Mouse (Mus musculus): ENCODE results near the gene Klk1. TPM values are rescaled to one million over a fixed set of nuclear protein-coding genes. Genes with fewer than 3 reads are reported as not detected.
"Not testable (repeated sequence)": the region's sequence is repeated elsewhere in the genome, so short reads cannot be mapped to it uniquely, and the experiment has no call there.

The Klk1 gene
- polyA plus RNA-seq, 1 experiment from 2014 or later, result not detected

GRCm38 (mm10) chr7:44235909-44236308 is 10.7 kb downstream of the Klk1 start, which contains the start of gene Gm36864:
Gm36864 (plus strand) TSS chr7:44236177.
- ChIA-PET CTCF (no interaction called here), POLR2A (no interaction called here)
- ATAC-seq (no peak), DNase-seq (ENCODE audit: low read depth, low spot score) (no peak)
- H3K27me3 ChIP-seq, result peaks cover 7% of the 10 kb centered on the region
- TF ChIP-seq CTCF (IDR thresholded peaks at IDR 0.05), result no peak
- in situ Hi-C loops (cut with MboI; ENCODE audit: low pct_unique_long_range_greater_than_20kb), result loop anchor here (25.0 kb wide), 1 partner anchor 649 kb away; the partner anchor contains the start of gene Zfp719

- DNase-seq (ENCODE audit: low read depth, low spot score), result no peak
- TF ChIP-seq CTCF (IDR thresholded peaks at IDR 0.05), result no peak
- ATAC-seq, result no peak
- CTCF ChIA-PET, result no interaction called here
- in situ Hi-C loops (cut with MboI; ENCODE audit: low pct_unique_long_range_greater_than_20kb), result loop anchor here (25.0 kb wide), 1 partner anchor 653 kb away; the partner anchor contains the start of gene Zfp719
- POLR2A ChIA-PET, result no interaction called here
- H3K27me3 ChIP-seq, result peaks cover 14% of the 10 kb centered on the region
These were observed 14.8 kb downstream of the Klk1 start for GRCm38 (mm10) chr7:44239913-44240312.

- ATAC-seq, result peak; percentile 22
- DNase-seq (ENCODE audit: low read depth, low spot score), result no peak
- in situ Hi-C loops (cut with MboI; ENCODE audit: low pct_unique_long_range_greater_than_20kb), result loop anchor here (25.0 kb wide), 1 partner anchor 653 kb away; the partner anchor contains the start of gene Zfp719
- CTCF ChIA-PET, result no interaction called here
- TF ChIP-seq CTCF (IDR thresholded peaks at IDR 0.05), result no peak
- peaks cover 11% of the 10 kb centered on the region for H3K27me3 ChIP-seq
- POLR2A ChIA-PET, result no interaction called here
These were observed 15.6 kb downstream of the Klk1 start for GRCm38 (mm10) chr7:44240712-44241111.

- no peak for ATAC-seq
- CTCF ChIA-PET, result no interaction called here
These were observed 16.0 kb downstream of the Klk1 start for GRCm38 (mm10) chr7:44241163-44241562.

GRCm38 (mm10) chr7:44244080-44244479 is 18.9 kb downstream of the Klk1 start:
- ATAC-seq, result no peak
- ChIA-PET POLR2A (no interaction called here), CTCF (no interaction called here)
- H3K27me3 ChIP-seq, result peaks cover 10% of the 10 kb centered on the region
- TF ChIP-seq CTCF (IDR thresholded peaks at IDR 0.05), result no peak
- no peak for DNase-seq (ENCODE audit: low read depth, low spot score)
- in situ Hi-C loops (cut with MboI; ENCODE audit: low pct_unique_long_range_greater_than_20kb), result loop anchor here (25.0 kb wide), 1 partner anchor 657 kb away; the partner anchor contains the start of gene Zfp719

More at GRCm38 (mm10) chr7:44241163-44241562, 16.0 kb downstream of the Klk1 start:
- in situ Hi-C loops (cut with MboI; ENCODE audit: low pct_unique_long_range_greater_than_20kb), result loop anchor here (25.0 kb wide), 1 partner anchor 654 kb away; the partner anchor contains the start of gene Zfp719
- peaks cover 10% of the 10 kb centered on the region for H3K27me3 ChIP-seq
- TF ChIP-seq CTCF (IDR thresholded peaks at IDR 0.05), result no peak
- POLR2A ChIA-PET, result no interaction called here
- no peak for DNase-seq (ENCODE audit: low read depth, low spot score)

- ChIA-PET CTCF (interaction anchor here (1.0 kb wide), 1 partner anchor 9 kb away, joined by 3 read pairs; no protein-coding TSS in a partner anchor), POLR2A (interaction anchor here (0.7 to 1.2 kb wide), 3 partner anchors 12 to 251 kb away, joined by 4 to 5 read pairs (median 5); no protein-coding TSS in a partner anchor)
- DNase-seq (ENCODE audit: low read depth, low spot score), result peak; percentile 78
- peaks cover 7% of the 10 kb centered on the region for H3K27me3 ChIP-seq
- TF ChIP-seq CTCF (IDR thresholded peaks at IDR 0.05), result no peak
- in situ Hi-C loops (cut with MboI; ENCODE audit: low pct_unique_long_range_greater_than_20kb), result loop anchor here (25.0 kb wide), 1 partner anchor 659 kb away; the partner anchor contains the start of gene Zfp719
- ATAC-seq, result peak; percentile 76
These were observed 21.2 kb downstream of the Klk1 start, which contains the start of the genes 1700028J19Rik and 2410002F23Rik for GRCm38 (mm10) chr7:44246055-44246983. 1700028J19Rik (minus strand) TSS chr7:44246695. 2410002F23Rik (plus strand) TSS chr7:44246722.

- ChIA-PET CTCF (no interaction called here), POLR2A (interaction anchor here (0.7 kb wide), 2 partner anchors 11 to 104 kb away, joined by 4 to 5 read pairs; no protein-coding TSS in a partner anchor)
- TF ChIP-seq CTCF (IDR thresholded peaks at IDR 0.05), result no peak
- ATAC-seq (peak; percentile 20), DNase-seq (ENCODE audit: low read depth, low spot score) (no peak)
- in situ Hi-C loops (cut with MboI; ENCODE audit: low pct_unique_long_range_greater_than_20kb), result loop anchor here (25.0 kb wide), 1 partner anchor 660 kb away; the partner anchor contains the start of gene Zfp719
- peaks cover 7% of the 10 kb centered on the region for H3K27me3 ChIP-seq
These were observed 21.9 kb downstream of the Klk1 start for GRCm38 (mm10) chr7:44246984-44247470.

GRCm38 (mm10) chr7:44247971-44248370 is 22.8 kb downstream of the Klk1 start:
- ATAC-seq (no peak), DNase-seq (ENCODE audit: low read depth, low spot score) (no peak)
- in situ Hi-C loops (cut with MboI; ENCODE audit: low pct_unique_long_range_greater_than_20kb), result loop anchor here (25.0 kb wide), 1 partner anchor 661 kb away; the partner anchor contains the start of gene Zfp719
- H3K27me3 ChIP-seq, result no peaks in the 10 kb centered on the region
- POLR2A ChIA-PET, result interaction anchor here (1.1 kb wide), 1 partner anchor 26 kb away, joined by 3 read pairs; no protein-coding TSS in a partner anchor
- CTCF ChIA-PET, result no interaction called here
- TF ChIP-seq CTCF (IDR thresholded peaks at IDR 0.05), result no peak

GRCm38 (mm10) chr7:44249248-44249647 is 24.1 kb downstream of the Klk1 start:
- CTCF ChIA-PET, result no interaction called here
- no peak for TF ChIP-seq CTCF (IDR thresholded peaks at IDR 0.05)
- H3K27me3 ChIP-seq, result no peaks in the 10 kb centered on the region
- in situ Hi-C loops (cut with MboI; ENCODE audit: low pct_unique_long_range_greater_than_20kb), result loop anchor here (25.0 kb wide), 1 partner anchor 662 kb away; the partner anchor contains the start of gene Zfp719
- DNase-seq (ENCODE audit: low read depth, low spot score) (no peak), ATAC-seq (no peak)
- POLR2A ChIA-PET, result interaction anchor here (1.1 kb wide), 1 partner anchor 25 kb away, joined by 3 read pairs; no protein-coding TSS in a partner anchor

- DNase-seq (ENCODE audit: low read depth, low spot score); CTCF ChIA-PET; in situ Hi-C loops (cut with MboI; ENCODE audit: low pct_unique_long_range_greater_than_20kb); POLR2A ChIA-PET; H3K27me3 ChIP-seq; ATAC-seq: not testable (repeated sequence)
These were observed 25.6 kb downstream of the Klk1 start for GRCm38 (mm10) chr7:44250732-44251275.

Data from Patski (cell line).